Mouse (Mus musculus) forebrain, embryonic 13.5 days (tissue): ENCODE data around the gene Hdac4. TPM values are rescaled to one million over a fixed set of nuclear protein-coding genes. Genes with fewer than 3 reads are reported as not detected.

Experiments used
- ATAC-seq: fragments of 200-750 bp; cut with Nextera tagmentation; 2 replicates; pipeline ENCODE4 v1.8.0; 2017
- H3K27ac ChIP-seq: fragments of 300-500 bp; sonication (generic); 2 replicates; pipeline ENCODE4 v1.5.1; 2015; ENCODE audit warnings: inconsistent platforms, mild to moderate bottlenecking, moderate library complexity
- H3K27me3 ChIP-seq: fragments of 300-500 bp; sonication (generic); 2 replicates; pipeline ENCODE4 v1.6.1; 2015; ENCODE audit warnings: mild to moderate bottlenecking, inconsistent platforms
- H3K36me3 ChIP-seq: fragments of 300-500 bp; sonication (generic); 2 replicates; pipeline ENCODE4 v1.6.1; 2015; ENCODE audit warnings: mild to moderate bottlenecking, inconsistent platforms; ENCODE audit not compliant: poor library complexity, severe bottlenecking
- H3K4me1 ChIP-seq: fragments of 300-500 bp; sonication (generic); 2 replicates; pipeline ENCODE4 v1.6.1; 2015; ENCODE audit warnings: inconsistent platforms
- H3K4me2 ChIP-seq: fragments of 300-500 bp; sonication (generic); 2 replicates; pipeline ENCODE4 v1.6.1; 2015; ENCODE audit warnings: inconsistent platforms, mild to moderate bottlenecking, moderate library complexity
- H3K4me3 ChIP-seq: fragments of 300-500 bp; sonication (generic); 2 replicates; pipeline ENCODE4 v1.5.1; 2015; ENCODE audit warnings: mild to moderate bottlenecking, inconsistent platforms
- H3K9ac ChIP-seq: fragments of 300-500 bp; sonication (generic); 2 replicates; pipeline ENCODE4 v1.6.1; 2015; ENCODE audit warnings: mild to moderate bottlenecking, inconsistent platforms
- H3K9me3 ChIP-seq: fragments of 300-500 bp; sonication (generic); replicated peaks from 2 replicates; pipeline ENCODE4 v1.6.1; 2016; ENCODE audit warnings: inconsistent platforms
- WGBS: fragments of 180-500 bp; shearing (Covaris S2); methylation state at CpG from one replicate; pipeline ENCODE4 v1.1.7; 2015; 5-methylcytosine and 5-hydroxymethylcytosine counted together
- polyA plus RNA-seq: library from polyadenylated mRNA; unstranded; fragments of >200 nt; fragmentation: Nextera tagmentation; extraction: Ambion mirVana; gene quantifications from 2 replicates; pipeline ENCODE4 v1.2.1, GENCODE M21; 2015

Gene Hdac4
- polyA plus RNA-seq, 1 experiment from 2014 or later: 22.6 TPM

GRCm38 (mm10) chr1:91880899-91881298 lies 314.6 kb downstream of the Hdac4 start:
- no peaks in the 10 kb centered on the region for H3K4me1 ChIP-seq
- no peaks in the 10 kb centered on the region for H3K9me3 ChIP-seq
- no peak overlapping the region for H3K9ac ChIP-seq
- H3K27me3 ChIP-seq: no peaks in the 10 kb centered on the region
- no peak overlapping the region for H3K27ac ChIP-seq
- H3K36me3 ChIP-seq: no peaks in the 10 kb centered on the region
- no peak overlapping the region for H3K4me2 ChIP-seq
- ATAC-seq: no peak
- 88% methylated on average over 8 of the region's 8 CpGs for WGBS
- H3K4me3 ChIP-seq: no peak overlapping the region

GRCm38 (mm10) chr1:91880156-91880555 lies 315.3 kb downstream of the Hdac4 start:
- WGBS: 89% methylated on average over 12 of the region's 12 CpGs
- Histone ChIP-seq H3K27me3 (no peaks in the 10 kb centered on the region), H3K4me1 (no peaks in the 10 kb centered on the region), H3K36me3 (no peaks in the 10 kb centered on the region), H3K27ac (no peak overlapping the region), H3K9me3 (no peaks in the 10 kb centered on the region), H3K9ac (no peak overlapping the region), H3K4me3 (no peak overlapping the region), H3K4me2 (no peak overlapping the region)
- ATAC-seq: no peak
